Comparison of ENCODE assay signal across 16 mouse cellular contexts in the genomic region with DNA sequence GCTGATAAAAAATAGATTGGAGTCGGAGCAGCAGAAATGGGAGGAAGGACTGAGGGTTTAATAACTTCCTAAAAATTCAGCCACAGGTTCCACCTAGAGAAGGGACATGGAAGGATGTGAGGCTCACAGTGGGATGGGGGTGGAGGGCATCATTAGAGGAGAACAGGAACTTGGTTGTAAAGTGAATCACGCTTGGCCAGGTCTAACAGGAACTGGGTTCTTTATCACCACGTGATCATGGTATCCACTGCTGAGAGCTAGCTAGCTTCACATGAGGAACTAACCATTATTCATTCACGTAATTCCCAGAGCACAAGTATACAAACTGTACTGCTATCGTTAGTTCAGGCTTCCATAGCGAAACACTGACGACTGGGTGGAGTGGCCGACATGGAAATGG. TPM values are rescaled to one million over a fixed set of nuclear protein-coding genes. Genes with fewer than 3 reads are reported as not detected.
DNase-seq lines count a peak whose midpoint lies in the region; ATAC-seq lines count a peak whose summit lies in the region.
"Had no signal": no experiment of that assay in that cellular context is flagged by ENCODE, and none has a peak within 500 bp of the region (broad histone marks: within the 10 kb centered on the region; RNA-seq: fewer than 3 reads in every experiment).

No protein-coding gene starts in this region.

- intact Hi-C loops in heart, postnatal 25 days (cut with DNase I), result no loop called here

- peak; percentile 57 for ATAC-seq in megakaryocyte progenitor cell, adult 5-6 weeks (replicated peaks; ENCODE audit: poor library complexity)
- ATAC-seq in erythroid progenitor cell, adult 5-6 weeks (replicated peaks; ENCODE audit: low FRiP score, poor library complexity, severe bottlenecking), result no peak
- ATAC-seq: forebrain, postnatal 0 days had no signal

- peak; percentile 1 for DNase-seq in heart, postnatal 4 days
- no peak for DNase-seq in heart, postnatal 25 days (ENCODE audit: low spot score)
- DNase-seq in testis, postnatal 10 days (ENCODE audit: low spot score), result peak; percentile 12
- no peak for DNase-seq in testis, postnatal 14 days (ENCODE audit: low spot score)
- no peak for DNase-seq in c-Kit-positive CD71-positive TER-119-positive erythroid progenitor cells, embryonic 14.5 days (ENCODE audit: low spot score)
- DNase-seq in adrenal gland, postnatal 25 days, result no peak
- DNase-seq: adrenal gland, adult 2 months; B cell, adult 2 months; cerebellum, adult 9-10 months; forebrain, postnatal 0 days; kidney, postnatal 25 days; layer of hippocampus, postnatal 36 days; right cerebral cortex, postnatal 14 days; thymus, postnatal 14 days had no signal

RNA-seq across cellular contexts. Expression of gene Loxl4, which starts 26.9 kb away (rescaled TPM):
- 1 to 10 TPM; 1.9 TPM for total RNA-seq in heart, postnatal 4 days (2021)
- 1 to 10 TPM; 1.2 to 1.3 TPM for total RNA-seq in heart, postnatal 25 days (2021)
- not detected in 2 replicates for total RNA-seq in megakaryocyte progenitor cell, adult 5-6 weeks (2015)
- total RNA-seq in megakaryocyte progenitor cell, adult 5-6 weeks (2017), result 0.03 TPM in 1 of 2 replicates, not detected in the other
- total RNA-seq in adrenal gland, postnatal 25 days (2021), result 2.1 and 2.2 TPM in 2 replicates
- not detected in 2 replicates for total RNA-seq in erythroid progenitor cell, adult 5-6 weeks (2015; ENCODE audit: low replicate concordance)
- not detected in 2 replicates for total RNA-seq in erythroid progenitor cell, adult 5-6 weeks (2017; ENCODE audit: low replicate concordance)

Comparison
In these comparisons a context has a peak if more than half of its experiments do, and no peak if none do; other contexts are left out.
1. DNase-seq: peak in heart, postnatal 4 days (single experiment) and testis, postnatal 10 days (single experiment); none in heart, postnatal 25 days (single experiment), testis, postnatal 14 days (single experiment), c-Kit-positive CD71-positive TER-119-positive erythroid progenitor cells, embryonic 14.5 days (single experiment) and adrenal gland, postnatal 25 days (single experiment).